Mouse (Mus musculus): Measurements from ENCODE around the gene Syn2. TPM values are rescaled to one million over a fixed set of nuclear protein-coding genes. Genes with fewer than 3 reads are reported as not detected.

The Syn2 gene
- polyA plus RNA-seq, 1 experiment from 2014 or later: 59.3 TPM

- WGBS: 7% methylated on average over 13 of the region's 13 CpGs
- H3K27ac ChIP-seq (ENCODE audit: low read length): peak overlapping the region; percentile 17
- ATAC-seq: peak; percentile 70
Measured at GRCm38 (mm10) chr6:115251531-115251985, 116.9 kb downstream of the Syn2 start.

DNA sequence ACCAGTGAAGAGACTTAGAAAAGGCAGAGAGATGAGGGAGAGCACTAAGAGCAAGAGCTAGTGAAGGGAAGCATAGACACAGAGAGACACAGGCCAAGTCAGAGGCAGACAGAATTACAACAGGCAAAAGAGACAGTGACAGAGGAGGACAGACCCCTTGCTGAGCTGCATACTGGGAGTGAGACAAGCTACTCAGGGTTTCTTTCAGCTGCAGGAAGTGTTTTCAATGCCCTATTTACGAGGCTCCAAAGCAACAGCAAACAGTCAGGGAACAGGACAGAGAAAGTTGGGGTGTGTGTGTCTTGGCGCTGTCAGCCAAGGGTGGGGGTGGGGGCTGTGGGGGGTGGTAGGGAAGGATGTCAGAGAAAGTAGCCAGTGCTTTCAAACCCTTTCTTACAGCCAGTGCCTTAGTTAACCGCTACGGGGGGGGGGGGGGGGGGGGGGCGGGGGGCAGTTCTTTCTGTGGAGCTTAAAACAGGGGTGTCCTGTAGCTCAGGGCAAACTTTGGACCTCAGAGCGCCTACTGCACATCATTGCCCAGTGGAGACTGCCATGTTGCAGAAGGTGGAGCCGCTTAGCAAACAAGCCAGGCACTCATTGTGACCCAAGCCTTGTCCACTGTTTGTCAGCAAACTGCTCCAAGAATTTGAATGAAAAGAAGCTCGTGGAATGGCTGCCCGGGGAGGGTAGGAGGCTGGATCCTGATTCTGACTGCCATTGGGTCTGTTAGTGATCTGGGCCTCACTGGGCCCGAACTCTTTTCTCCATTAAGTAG is 117.6 kb downstream of the Syn2 start, which contains the start of gene Timp4:
Gene Timp4 (minus strand): TSS at position 107 of the 775 bp plus-strand sequence.
- H3K4me2 ChIP-seq (ENCODE audit: low read length): peak within 1 kb of the TSS; percentile 18
- H3K9me3 ChIP-seq (replicated peaks; ENCODE audit: control insufficient read depth, low read length, poor library complexity, severe bottlenecking): no peaks in the 10 kb centered on the region
- 18% methylated on average over 7 of the region's 10 CpGs for WGBS
- peak; percentile 76 for ATAC-seq
- no peaks in the 10 kb centered on the region for H3K27me3 ChIP-seq (ENCODE audit: control insufficient read depth, insufficient read depth, low read depth, low read length)
- H3K4me1 ChIP-seq (ENCODE audit: control insufficient read depth, insufficient read depth, low read length): no peaks in the 10 kb centered on the region
- H3K9ac ChIP-seq (ENCODE audit: low read depth, low read length): no peak within 1 kb of the TSS
- H3K27ac ChIP-seq (ENCODE audit: low read length): peak within 1 kb of the TSS; percentile 47
- no peak within 1 kb of the TSS for H3K4me3 ChIP-seq (ENCODE audit: low read depth, low read length)
- no peaks in the 10 kb centered on the region for H3K36me3 ChIP-seq (ENCODE audit: control insufficient read depth, insufficient read depth, low read length)

More at GRCm38 (mm10) chr6:115251531-115251985, 116.9 kb downstream of the Syn2 start:
- Histone ChIP-seq H3K4me1 (ENCODE audit: control insufficient read depth, insufficient read depth, low read length) (no peaks in the 10 kb centered on the region), H3K9ac (ENCODE audit: low read depth, low read length) (no peak overlapping the region), H3K4me3 (ENCODE audit: low read depth, low read length) (no peak overlapping the region), H3K4me2 (ENCODE audit: low read length) (peak overlapping the region; percentile 18), H3K27me3 (ENCODE audit: control insufficient read depth, insufficient read depth, low read depth, low read length) (no peaks in the 10 kb centered on the region), H3K36me3 (ENCODE audit: control insufficient read depth, insufficient read depth, low read length) (no peaks in the 10 kb centered on the region), H3K9me3 (replicated peaks; ENCODE audit: control insufficient read depth, low read length, poor library complexity, severe bottlenecking) (no peaks in the 10 kb centered on the region)

- no peaks in the 10 kb centered on the region for H3K36me3 ChIP-seq (ENCODE audit: control insufficient read depth, insufficient read depth, low read length)
Measured at GRCm38 (mm10) chr6:115255171-115255570, 120.5 kb downstream of the Syn2 start.

GRCm38 (mm10) chr6:115260507-115260906 is 125.8 kb downstream of the Syn2 start:
- H3K4me2 ChIP-seq (ENCODE audit: low read length): no peak overlapping the region
- H3K36me3 ChIP-seq (ENCODE audit: control insufficient read depth, insufficient read depth, low read length): peaks cover 4% of the 10 kb centered on the region; the same call in 1 of the 2 replicates
- no peak for ATAC-seq
- no peaks in the 10 kb centered on the region for H3K9me3 ChIP-seq (replicated peaks; ENCODE audit: control insufficient read depth, low read length, poor library complexity, severe bottlenecking)
- no peak overlapping the region for H3K4me3 ChIP-seq (ENCODE audit: low read depth, low read length)
- H3K27me3 ChIP-seq (ENCODE audit: control insufficient read depth, insufficient read depth, low read depth, low read length): no peaks in the 10 kb centered on the region
- no peak overlapping the region for H3K27ac ChIP-seq (ENCODE audit: low read length)
- no peak overlapping the region for H3K9ac ChIP-seq (ENCODE audit: low read depth, low read length)
- no peaks in the 10 kb centered on the region for H3K4me1 ChIP-seq (ENCODE audit: control insufficient read depth, insufficient read depth, low read length)
- WGBS: 81% methylated on average over 3 of the region's 3 CpGs

More at GRCm38 (mm10) chr6:115255171-115255570, 120.5 kb downstream of the Syn2 start:
- Histone ChIP-seq H3K9ac (ENCODE audit: low read depth, low read length) (no peak overlapping the region), H3K4me3 (ENCODE audit: low read depth, low read length) (no peak overlapping the region), H3K4me2 (ENCODE audit: low read length) (no peak overlapping the region), H3K9me3 (replicated peaks; ENCODE audit: control insufficient read depth, low read length, poor library complexity, severe bottlenecking) (no peaks in the 10 kb centered on the region), H3K27me3 (ENCODE audit: control insufficient read depth, insufficient read depth, low read depth, low read length) (no peaks in the 10 kb centered on the region), H3K27ac (ENCODE audit: low read length) (no peak overlapping the region), H3K4me1 (ENCODE audit: control insufficient read depth, insufficient read depth, low read length) (no peaks in the 10 kb centered on the region)
- WGBS: 89% methylated on average over 3 of the region's 3 CpGs
- ATAC-seq: no peak

DNA sequence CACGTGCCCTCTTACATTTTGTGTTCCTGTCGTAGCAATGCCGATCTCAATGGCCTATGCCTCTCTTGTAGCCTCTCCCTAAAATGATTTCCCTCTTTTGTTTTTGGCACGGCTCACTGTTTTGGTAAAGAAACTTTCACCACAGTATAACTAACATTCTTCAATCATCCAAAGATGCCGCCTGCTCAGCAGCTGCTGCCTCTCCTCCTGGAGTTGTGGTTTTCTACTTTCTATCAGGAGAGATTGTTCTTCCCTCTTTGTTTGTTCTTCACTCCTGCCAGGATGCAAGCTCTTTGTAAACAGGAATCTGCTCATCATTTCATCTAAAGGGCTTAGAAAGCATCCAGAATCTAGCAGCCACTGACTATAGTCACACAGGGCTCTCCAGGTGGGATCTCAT is 132.1 kb downstream of the Syn2 start:
- Histone ChIP-seq H3K27ac (ENCODE audit: low read length) (no peak overlapping the region), H3K27me3 (ENCODE audit: control insufficient read depth, insufficient read depth, low read depth, low read length) (no peaks in the 10 kb centered on the region), H3K4me2 (ENCODE audit: low read length) (no peak overlapping the region), H3K4me3 (ENCODE audit: low read depth, low read length) (no peak overlapping the region), H3K9ac (ENCODE audit: low read depth, low read length) (no peak overlapping the region), H3K9me3 (replicated peaks; ENCODE audit: control insufficient read depth, low read length, poor library complexity, severe bottlenecking) (no peaks in the 10 kb centered on the region), H3K4me1 (ENCODE audit: control insufficient read depth, insufficient read depth, low read length) (no peaks in the 10 kb centered on the region), H3K36me3 (ENCODE audit: control insufficient read depth, insufficient read depth, low read length) (peaks cover 6% of the 10 kb centered on the region; the same call in 1 of the 2 replicates)
- no peak for ATAC-seq
- 93% methylated on average over 5 of the region's 5 CpGs for WGBS

DNA sequence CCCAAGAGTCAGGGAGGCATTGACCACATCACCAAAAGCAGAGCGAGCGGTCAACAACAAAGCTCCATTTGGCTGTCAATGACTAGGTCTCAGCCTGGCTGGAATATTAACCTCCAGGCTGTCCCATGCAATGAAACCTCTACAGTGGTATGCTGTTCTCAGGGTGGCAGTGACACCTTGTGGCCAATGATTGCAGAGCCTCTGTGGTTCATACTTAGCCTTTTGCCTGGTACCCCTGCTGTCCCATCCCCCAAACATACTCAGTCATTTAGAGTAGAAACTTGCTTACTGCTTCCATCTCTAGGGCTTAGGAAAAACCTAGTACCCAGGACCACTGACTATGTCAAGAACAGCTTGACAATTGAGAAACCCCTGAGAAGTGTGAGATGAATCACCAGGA is 133.2 kb downstream of the Syn2 start:
- WGBS: 34% methylated on average over 2 of the region's 2 CpGs

GRCm38 (mm10) chr6:115268551-115269385 is 134.1 kb downstream of the Syn2 start:
- Histone ChIP-seq H3K4me2 (ENCODE audit: low read length) (no peak overlapping the region), H3K9ac (ENCODE audit: low read depth, low read length) (no peak overlapping the region), H3K27me3 (ENCODE audit: control insufficient read depth, insufficient read depth, low read depth, low read length) (no peaks in the 10 kb centered on the region), H3K4me3 (ENCODE audit: low read depth, low read length) (no peak overlapping the region), H3K4me1 (ENCODE audit: control insufficient read depth, insufficient read depth, low read length) (no peaks in the 10 kb centered on the region), H3K36me3 (ENCODE audit: control insufficient read depth, insufficient read depth, low read length) (peaks cover 4% of the 10 kb centered on the region; the same call in 1 of the 2 replicates), H3K9me3 (replicated peaks; ENCODE audit: control insufficient read depth, low read length, poor library complexity, severe bottlenecking) (no peaks in the 10 kb centered on the region), H3K27ac (ENCODE audit: low read length) (no peak overlapping the region)
- WGBS: 82% methylated on average over 10 of the region's 10 CpGs
- ATAC-seq: no peak

More for the DNA sequence above, 133.2 kb downstream of the Syn2 start:
- H3K4me2 ChIP-seq (ENCODE audit: low read length): no peak overlapping the region
- peaks cover 6% of the 10 kb centered on the region; the same call in 1 of the 2 replicates for H3K36me3 ChIP-seq (ENCODE audit: control insufficient read depth, insufficient read depth, low read length)
- H3K4me3 ChIP-seq (ENCODE audit: low read depth, low read length): no peak overlapping the region
- H3K27ac ChIP-seq (ENCODE audit: low read length): no peak overlapping the region
- peak; percentile 87 for ATAC-seq
- no peak overlapping the region for H3K9ac ChIP-seq (ENCODE audit: low read depth, low read length)
- no peaks in the 10 kb centered on the region for H3K9me3 ChIP-seq (replicated peaks; ENCODE audit: control insufficient read depth, low read length, poor library complexity, severe bottlenecking)
- H3K4me1 ChIP-seq (ENCODE audit: control insufficient read depth, insufficient read depth, low read length): no peaks in the 10 kb centered on the region
- no peaks in the 10 kb centered on the region for H3K27me3 ChIP-seq (ENCODE audit: control insufficient read depth, insufficient read depth, low read depth, low read length)

GRCm38 (mm10) chr6:115269561-115269960 is 134.9 kb downstream of the Syn2 start:
- no peak overlapping the region for H3K4me2 ChIP-seq (ENCODE audit: low read length)
- no peaks in the 10 kb centered on the region for H3K9me3 ChIP-seq (replicated peaks; ENCODE audit: control insufficient read depth, low read length, poor library complexity, severe bottlenecking)
- H3K27ac ChIP-seq (ENCODE audit: low read length): no peak overlapping the region
- H3K4me3 ChIP-seq (ENCODE audit: low read depth, low read length): no peak overlapping the region
- H3K27me3 ChIP-seq (ENCODE audit: control insufficient read depth, insufficient read depth, low read depth, low read length): no peaks in the 10 kb centered on the region
- ATAC-seq: no peak
- WGBS: 84% methylated on average over 5 of the region's 5 CpGs
- H3K9ac ChIP-seq (ENCODE audit: low read depth, low read length): no peak overlapping the region
- 0 out of 2 replicates have a peak, but pooled peaks cover 2% of the 10 kb centered on the region for H3K36me3 ChIP-seq (ENCODE audit: control insufficient read depth, insufficient read depth, low read length)
- no peaks in the 10 kb centered on the region for H3K4me1 ChIP-seq (ENCODE audit: control insufficient read depth, insufficient read depth, low read length)
